Mouse (Mus musculus): ENCODE results near the gene Tle2.

GRCm38 (mm10) chr10:81553807-81554755 is 20.3 kb upstream of the Tle2 start:
- TF ChIP-seq CTCF (IDR thresholded peaks at IDR 0.05; ENCODE audit: extremely low read depth, insufficient read depth, low read length) (no peak), POLR2A (IDR thresholded peaks at IDR 0.05; ENCODE audit: extremely low read depth, insufficient read depth, low read length) (no peak)

Measured in cortical plate, adult 2 months (tissue).